Mouse (Mus musculus): ENCODE data around the gene Smim5.

Smim5 gene

GRCm38 (mm10) chr11:115921986-115922385 is 22.2 kb downstream of the Smim5 start:
- DNase-seq (ENCODE audit: low spot score in 2 of 2) = no peak

- DNase-seq (ENCODE audit: low spot score in 2 of 2) = no peak
Observed at GRCm38 (mm10) chr11:115929031-115929430, 29.3 kb downstream of the Smim5 start.

- no peak for DNase-seq (ENCODE audit: low spot score in 2 of 2)
Observed at GRCm38 (mm10) chr11:115929818-115930217, 30.1 kb downstream of the Smim5 start.

GRCm38 (mm10) chr11:115931235-115931634 is 31.5 kb downstream of the Smim5 start:
- no peak for DNase-seq (ENCODE audit: low spot score in 2 of 2)

GRCm38 (mm10) chr11:115933108-115933746 is 33.5 kb downstream of the Smim5 start, which contains the start of the genes Sap30bp and Recql5:
TSS of gene Sap30bp (plus strand) at chr11:115933282.
TSS of gene Recql5 (minus strand) at chr11:115933477.
- DNase-seq (ENCODE audit: low spot score in 2 of 2) = peak; percentile 98 to 99

GRCm38 (mm10) chr11:115933747-115934110 is 34.0 kb downstream of the Smim5 start:
- no peak for DNase-seq (ENCODE audit: low spot score in 2 of 2)

GRCm38 (mm10) chr11:115939690-115940329 is 40.0 kb downstream of the Smim5 start:
- DNase-seq (ENCODE audit: low spot score in 2 of 2) = peak; percentile 77 to 82

GRCm38 (mm10) chr11:115941980-115942379 is 42.2 kb downstream of the Smim5 start:
- DNase-seq (ENCODE audit: low spot score in 2 of 2) = no peak

GRCm38 (mm10) chr11:115945247-115945646 is 45.5 kb downstream of the Smim5 start:
- DNase-seq (ENCODE audit: low spot score in 2 of 2) = no peak

GRCm38 (mm10) chr11:115946221-115946828 is 46.6 kb downstream of the Smim5 start:
- DNase-seq (ENCODE audit: low spot score in 2 of 2) = no peak

- DNase-seq (ENCODE audit: low spot score in 2 of 2) = no peak
Observed at GRCm38 (mm10) chr11:115948316-115948715, 48.5 kb downstream of the Smim5 start.

GRCm38 (mm10) chr11:115950719-115951118 is 51.0 kb downstream of the Smim5 start:
- DNase-seq (ENCODE audit: low spot score in 2 of 2) = no peak

- no peak for DNase-seq (ENCODE audit: low spot score in 2 of 2)
Observed at GRCm38 (mm10) chr11:115954712-115955111, 54.9 kb downstream of the Smim5 start.

- DNase-seq (ENCODE audit: low spot score in 2 of 2) = no peak
Observed at GRCm38 (mm10) chr11:115955195-115955858, 55.6 kb downstream of the Smim5 start.
